Mouse (Mus musculus): ENCODE results near the gene Dlgap1.

- TF ChIP-seq CTCF (IDR thresholded peaks at IDR 0.05): no peak
- no peak for TF ChIP-seq EP300 (IDR thresholded peaks at IDR 0.05; ENCODE audit: insufficient read depth, low read depth, low read length)
Observed at GRCm38 (mm10) chr17:70316327-70316726, 347.5 kb downstream of the Dlgap1 start.

All from heart, adult 2 months (tissue).